Mouse (Mus musculus) monocyte, adult 2 months (primary cell): Measurements from ENCODE around the gene Arhgdia.
A peak's percentile ranks its signal among the peaks of the same experiment; 100 is the strongest.
"Not testable (repeated sequence)": the region's sequence is repeated elsewhere in the genome, so short reads cannot be mapped to it uniquely, and the experiment has no call there.

Source experiments
- DNase-seq, 2 experiments: peaks; one replicate each; pipeline ENCODE4 v3.0.0; 2022; ENCODE audit warnings: low spot score in 2 of 2, low read depth in 1 of 2

The Arhgdia gene

GRCm38 (mm10) chr11:120613976-120614375 is 32.6 kb upstream of the Arhgdia start:
- DNase-seq = no peak

- no peak for DNase-seq
Observed at GRCm38 (mm10) chr11:120613481-120613972, 32.1 kb upstream of the Arhgdia start.

- DNase-seq = peak in 1 of 2 experiments; percentile 64
Observed at GRCm38 (mm10) chr11:120612763-120613162, 31.3 kb upstream of the Arhgdia start.

- DNase-seq = no peak
Observed at GRCm38 (mm10) chr11:120610477-120611046, 29.1 kb upstream of the Arhgdia start.

- no peak for DNase-seq
Observed at GRCm38 (mm10) chr11:120609250-120609649, 27.8 kb upstream of the Arhgdia start.

GRCm38 (mm10) chr11:120608241-120609034 is 27.0 kb upstream of the Arhgdia start, which contains the start of gene Npb:
Npb (plus strand) TSS chr11:120608477.
- no peak for DNase-seq

- no peak for DNase-seq
Observed at GRCm38 (mm10) chr11:120606764-120607163, 25.3 kb upstream of the Arhgdia start.

- no peak for DNase-seq
Observed at GRCm38 (mm10) chr11:120605667-120606066, 24.2 kb upstream of the Arhgdia start.

GRCm38 (mm10) chr11:120603545-120603944 is 22.1 kb upstream of the Arhgdia start:
- no peak for DNase-seq

GRCm38 (mm10) chr11:120600716-120601115 is 19.3 kb upstream of the Arhgdia start:
- no peak for DNase-seq

- no peak for DNase-seq
Observed at GRCm38 (mm10) chr11:120598990-120599549, 17.6 kb upstream of the Arhgdia start.

GRCm38 (mm10) chr11:120598283-120598989 is 17.0 kb upstream of the Arhgdia start, which contains the start of the genes Alyref and Anapc11:
Alyref (minus strand) TSS chr11:120598365.
Anapc11 (plus strand) TSS chr11:120598421.
- peak; percentile 85 to 89 for DNase-seq

- no peak for DNase-seq
Observed at GRCm38 (mm10) chr11:120597240-120598235, 16.1 kb upstream of the Arhgdia start.

- no peak for DNase-seq
Observed at GRCm38 (mm10) chr11:120588531-120588930, 7.1 kb upstream of the Arhgdia start.

- DNase-seq = no peak
Observed at GRCm38 (mm10) chr11:120583937-120584336, 2.5 kb upstream of the Arhgdia start.

GRCm38 (mm10) chr11:120582982-120583293 is 1.5 kb upstream of the Arhgdia start:
- not testable (repeated sequence) for DNase-seq

GRCm38 (mm10) chr11:120582268-120582981 is 1.0 kb upstream of the Arhgdia start:
- peak in 1 of 2 experiments; percentile 18 for DNase-seq

GRCm38 (mm10) chr11:120580871-120581331 is 523 bp downstream of the Arhgdia start:
- DNase-seq = peak in 1 of 2 experiments; percentile 51

- DNase-seq = peak in 1 of 2 experiments; percentile 8
Observed at GRCm38 (mm10) chr11:120580190-120580589, 1.2 kb downstream of the Arhgdia start.
